Mouse (Mus musculus) hindlimb bud, embryonic 11.5 days (tissue): ENCODE data around the gene Lin28b.
"Not testable (repeated sequence)": the region's sequence is repeated elsewhere in the genome, so short reads cannot be mapped to it uniquely, and the experiment has no call there.

Experiments
- DNase-seq: peaks from one replicate; pipeline ENCODE4 v3.0.0-alpha.2; 2012; ENCODE audit warnings: low read depth, low spot score; ENCODE audit errors: extremely low spot score

Gene Lin28b

DNA sequence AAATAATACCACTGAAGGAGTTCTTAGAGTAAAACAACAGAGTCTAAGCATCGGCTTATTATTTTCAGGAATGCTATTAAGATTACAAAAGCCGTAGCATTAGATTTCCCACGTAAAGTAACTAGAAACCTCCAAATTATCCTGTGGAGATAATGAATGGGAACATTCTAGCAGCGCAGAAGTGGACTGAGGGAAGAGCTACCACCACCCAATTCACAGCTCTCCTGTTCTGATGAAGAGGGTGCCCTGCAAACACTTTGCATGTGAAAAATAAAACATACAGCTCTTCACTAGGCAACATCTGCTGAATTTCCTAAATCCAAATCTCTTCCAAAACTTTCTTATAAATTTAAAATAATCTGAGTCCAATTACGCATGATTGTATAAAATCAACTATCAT, 74.1 kb downstream of the Lin28b start:
- DNase-seq, result no peak

- DNase-seq, result no peak
Measured at GRCm38 (mm10) chr10:45411741-45412140, 74.5 kb downstream of the Lin28b start.

DNA sequence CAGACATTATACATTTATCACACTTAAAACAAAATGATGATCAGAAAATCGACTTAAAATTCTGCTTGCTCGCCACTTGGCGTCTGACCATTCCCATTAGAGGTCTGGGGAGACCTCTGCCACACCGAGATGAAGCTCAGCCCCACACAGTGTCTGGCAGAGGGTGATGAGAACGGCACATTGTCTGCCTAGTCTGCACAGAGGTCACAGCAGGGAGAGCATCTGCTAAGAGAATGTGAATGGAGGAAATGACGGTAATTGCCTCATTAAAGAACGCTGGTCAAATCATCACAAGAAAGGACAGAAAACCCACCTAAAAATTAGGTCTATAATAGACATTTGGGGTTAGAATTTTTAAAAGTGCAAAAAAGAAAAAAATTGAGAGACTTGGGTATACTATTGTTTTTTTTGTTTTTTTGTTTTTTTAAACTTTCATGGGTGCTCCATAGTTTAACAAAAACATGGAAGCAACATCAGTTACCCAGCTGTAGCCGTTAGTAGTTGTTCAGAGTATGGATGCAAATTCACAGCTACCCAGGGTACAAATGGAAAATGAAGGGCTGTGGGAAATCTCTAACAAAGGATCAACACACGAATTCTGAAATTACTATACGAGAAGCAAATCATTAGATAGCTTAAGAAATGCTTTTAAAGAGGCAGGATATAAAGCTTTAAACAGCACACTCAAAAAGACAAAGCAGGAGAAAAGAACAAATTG, 75.4 kb downstream of the Lin28b start:
- no peak for DNase-seq

GRCm38 (mm10) chr10:45399702-45400243, 86.4 kb downstream of the Lin28b start:
- no peak for DNase-seq

DNA sequence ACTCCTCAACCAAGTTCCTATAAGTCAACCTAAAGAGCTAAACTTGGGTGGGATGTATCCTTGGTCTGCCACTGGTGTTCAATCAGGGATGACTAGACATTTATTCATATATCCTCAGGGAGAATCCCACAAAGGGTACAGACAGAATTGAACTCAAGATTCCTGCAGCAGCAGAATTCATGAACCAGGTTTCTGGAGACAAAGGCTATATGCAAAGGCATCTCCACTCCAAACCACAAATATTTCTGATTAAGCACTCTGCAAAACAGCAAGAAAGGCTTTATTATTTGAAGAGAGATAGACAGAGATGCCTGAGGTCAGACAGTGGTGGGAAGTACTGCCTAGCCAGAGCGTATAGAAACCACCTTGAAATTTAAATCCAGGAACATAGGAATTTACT, 88.0 kb downstream of the Lin28b start:
- DNase-seq, result no peak

GRCm38 (mm10) chr10:45382637-45382958, 103.6 kb downstream of the Lin28b start:
- no peak for DNase-seq

GRCm38 (mm10) chr10:45381937-45382636, 104.1 kb downstream of the Lin28b start:
- DNase-seq, result no peak

DNA sequence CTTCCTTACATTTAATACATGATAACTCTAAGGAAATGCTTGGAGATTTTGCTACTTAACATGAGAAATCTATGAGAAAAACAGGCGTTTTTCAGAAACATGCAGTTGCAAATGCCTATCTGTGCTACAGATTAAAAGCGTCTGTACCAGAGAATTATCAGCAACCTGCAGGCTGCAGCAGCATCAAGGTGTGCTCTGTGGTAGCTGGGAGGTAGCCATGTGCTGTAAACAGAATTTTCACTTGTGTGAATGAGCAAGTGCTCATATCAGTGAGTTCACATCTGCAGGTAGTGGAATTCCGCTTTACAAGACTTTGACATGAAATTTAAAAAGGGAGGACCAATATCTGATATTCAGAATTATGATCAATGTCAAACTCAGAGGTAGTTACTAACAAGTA, 107.9 kb downstream of the Lin28b start:
- no peak for DNase-seq

DNA sequence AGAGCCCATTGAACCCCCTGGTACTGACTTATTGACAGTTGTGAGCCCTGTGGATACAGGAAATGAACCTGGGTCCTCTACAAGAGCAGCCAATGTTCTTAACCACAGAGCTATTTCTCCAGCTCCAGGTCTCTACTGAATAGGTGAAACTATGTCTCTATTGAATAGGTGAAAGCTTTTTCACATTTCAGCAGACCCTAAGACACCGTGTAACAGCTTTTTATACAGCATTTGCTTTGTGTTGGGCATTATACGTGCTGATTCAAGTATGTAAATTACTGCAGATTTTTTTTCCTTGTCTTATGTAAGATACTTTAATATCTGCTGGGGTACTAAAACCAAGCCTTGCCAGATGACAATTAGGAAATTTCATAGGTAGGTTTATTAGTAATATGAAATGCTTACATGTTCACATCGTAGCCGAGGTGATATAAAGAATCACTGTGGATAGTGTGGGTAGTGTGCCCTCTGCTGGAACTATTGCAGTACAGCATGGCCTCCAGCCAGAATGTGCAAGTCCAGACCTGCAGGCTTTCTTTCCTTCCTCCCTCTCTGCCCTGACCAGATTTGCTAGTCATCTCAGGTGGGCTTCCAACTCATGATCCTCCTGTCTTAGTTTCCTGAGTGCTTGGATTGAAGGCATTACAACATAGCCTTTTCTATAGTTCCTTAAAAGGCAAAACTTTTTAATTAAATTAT, 113.1 kb downstream of the Lin28b start:
- peak; percentile 61 for DNase-seq

DNA sequence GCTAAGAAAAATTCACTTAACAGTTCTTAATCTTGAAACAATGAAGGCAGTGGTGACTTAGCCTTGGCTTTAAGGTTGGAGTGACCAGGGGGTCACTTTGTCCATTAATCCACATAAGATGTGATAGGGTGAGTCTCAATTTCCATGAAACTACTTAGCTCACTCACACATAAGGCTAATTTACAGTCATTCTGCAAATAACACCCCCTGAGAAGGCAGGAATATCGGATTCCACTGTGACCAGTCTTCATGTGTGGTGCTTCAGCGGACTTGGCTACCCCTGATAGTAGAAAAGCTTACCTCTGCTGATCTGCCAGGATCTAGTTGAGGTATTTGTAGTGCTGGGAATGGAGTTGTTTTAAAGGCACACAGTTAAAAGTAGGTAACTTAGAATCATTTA, 115.7 kb downstream of the Lin28b start:
- no peak for DNase-seq

GRCm38 (mm10) chr10:45369639-45370038, 116.6 kb downstream of the Lin28b start:
- DNase-seq, result no peak

- DNase-seq, result no peak
Measured at GRCm38 (mm10) chr10:45366987-45367705, 119.0 kb downstream of the Lin28b start.

- DNase-seq, result no peak
Measured at GRCm38 (mm10) chr10:45363396-45363795, 122.8 kb downstream of the Lin28b start.

DNA sequence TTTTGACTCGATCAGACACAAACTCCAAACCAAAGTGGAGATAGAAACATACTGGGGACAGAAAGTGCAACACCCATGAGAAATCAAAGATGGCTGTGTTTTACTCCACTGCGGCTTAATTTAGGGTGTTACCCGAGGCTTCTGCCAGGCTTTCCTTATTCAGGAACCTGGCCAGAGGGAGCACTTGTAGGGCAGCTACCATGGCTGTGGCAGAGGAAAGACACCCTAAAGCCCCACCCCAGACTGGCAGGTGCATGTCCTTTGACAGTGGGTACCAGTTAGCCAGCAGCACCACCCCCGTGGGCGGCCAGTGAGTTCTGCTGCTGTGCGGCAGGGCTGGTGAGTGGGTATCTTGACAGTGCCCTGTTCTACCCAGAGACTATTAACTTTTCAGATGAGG, 130.1 kb downstream of the Lin28b start:
- DNase-seq, result no peak

GRCm38 (mm10) chr10:45348143-45348542, 138.1 kb downstream of the Lin28b start:
- DNase-seq, result not testable (repeated sequence)

- no peak for DNase-seq
Measured at GRCm38 (mm10) chr10:45345217-45345616, 141.0 kb downstream of the Lin28b start.

- no peak for DNase-seq
Measured at GRCm38 (mm10) chr10:45344381-45344780, 141.8 kb downstream of the Lin28b start.

DNA sequence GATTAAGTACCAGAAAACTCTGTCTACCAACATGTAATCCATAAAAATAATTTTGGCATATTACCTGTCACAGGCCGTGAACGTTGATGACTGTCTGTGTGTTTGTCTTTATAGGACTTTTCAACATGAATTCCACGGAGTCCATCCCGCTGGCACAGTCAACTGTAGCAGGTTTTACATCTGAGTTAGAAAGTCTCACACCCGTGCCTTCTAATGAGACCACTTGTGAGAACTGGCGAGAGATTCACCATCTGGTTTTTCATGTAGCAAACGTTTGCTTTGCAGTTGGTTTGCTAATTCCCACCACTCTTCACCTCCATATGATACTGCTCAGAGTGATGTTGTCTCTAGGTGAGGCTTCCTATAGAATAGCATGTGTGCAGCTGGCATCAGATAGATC, 147.1 kb downstream of the Lin28b start:
- no peak for DNase-seq

GRCm38 (mm10) chr10:45335434-45336422, 150.5 kb downstream of the Lin28b start, which contains the start of gene Bves:
TSS of gene Bves (plus strand) at chr10:45335772.
- no peak for DNase-seq

DNA sequence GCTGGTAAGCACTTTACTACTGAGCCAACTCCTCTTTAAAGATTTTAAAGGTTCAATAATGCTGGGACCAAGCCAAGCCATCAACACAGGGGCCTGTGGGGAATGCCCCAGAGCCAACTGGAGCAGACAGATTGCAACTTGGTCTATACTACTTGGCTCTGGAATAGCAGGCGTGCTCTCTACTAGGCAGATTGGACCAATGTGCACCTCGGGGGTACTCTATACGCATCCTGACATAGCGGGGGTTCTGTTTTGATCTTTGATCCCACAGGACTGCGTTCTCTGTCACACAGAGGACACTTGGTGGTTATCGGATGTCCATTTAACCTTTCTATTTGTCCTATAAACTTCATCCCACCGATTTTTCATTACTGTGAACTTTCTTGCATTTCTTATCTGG, 151.3 kb downstream of the Lin28b start:
- DNase-seq, result peak; percentile 22
